Mouse (Mus musculus) MEL (cell line): ENCODE results near the gene Dcdc2a. TPM values are rescaled to one million over a fixed set of nuclear protein-coding genes. Genes with fewer than 3 reads are reported as not detected.

Source experiments
- DNase-seq: peaks from one replicate; pipeline ENCODE4 v3.0.0; 2011; ENCODE audit warnings: low read depth, low spot score
- H3K27ac ChIP-seq: 2 replicates; pipeline ENCODE4 v1.5.1; 2012; ENCODE audit warnings: low read depth, mild to moderate bottlenecking, control low read depth, low read length, moderate library complexity; ENCODE audit not compliant: control insufficient read depth
- H3K27me3 ChIP-seq, 2 experiments: fragments of 150-350 bp in 1 of 2; sonication (generic) in 1 of 2; 2 replicates each; pipeline ENCODE4 v1.6.1; 2012; ENCODE audit warnings: low read length in 2 of 2, mild to moderate bottlenecking in 2 of 2, improper control_type of control experiment in 1 of 2, moderate library complexity in 1 of 2; ENCODE audit not compliant: insufficient read depth in 2 of 2, control insufficient read depth in 1 of 2
- H3K36me3 ChIP-seq, 2 experiments: 2 replicates each; pipeline ENCODE4 v1.6.1; 2012 to 2014; ENCODE audit warnings: low read length in 2 of 2, improper control_type of control experiment in 1 of 2, inconsistent platforms in 1 of 2, mild to moderate bottlenecking in 1 of 2; ENCODE audit not compliant: insufficient read depth in 2 of 2, control insufficient read depth in 1 of 2
- H3K4me1 ChIP-seq, 2 experiments: fragments of 150-350 bp in 1 of 2; sonication (generic) in 1 of 2; 2 replicates each; pipeline ENCODE4 v1.6.1; 2012; ENCODE audit warnings: low read length in 2 of 2, improper control_type of control experiment in 1 of 2, mild to moderate bottlenecking in 1 of 2; ENCODE audit not compliant: insufficient read depth in 2 of 2, control insufficient read depth in 1 of 2
- H3K4me3 ChIP-seq, 2 experiments: fragments of 150-350 bp in 1 of 2; sonication (generic) in 1 of 2; 2 replicates each; pipeline ENCODE4 v1.5.1; 2012; ENCODE audit warnings: low read depth in 2 of 2, low read length in 2 of 2, mild to moderate bottlenecking in 2 of 2, moderate library complexity in 2 of 2, control low read depth in 1 of 2, improper control_type of control experiment in 1 of 2; ENCODE audit not compliant: control insufficient read depth in 1 of 2, insufficient read depth in 1 of 2
- H3K79me2 ChIP-seq: 2 replicates; pipeline ENCODE4 v1.6.1; 2012; ENCODE audit warnings: mild to moderate bottlenecking, low read length, moderate library complexity; ENCODE audit not compliant: control insufficient read depth, poor library complexity, insufficient read depth
- H3K9ac ChIP-seq: 2 replicates; pipeline ENCODE4 v1.6.1; 2012; ENCODE audit warnings: low read depth, mild to moderate bottlenecking, control low read depth, low read length, moderate library complexity; ENCODE audit not compliant: control insufficient read depth, poor library complexity, severe bottlenecking
- H3K9me3 ChIP-seq: fragments of 150-350 bp; sonication (generic); replicated peaks from 2 replicates; pipeline ENCODE4 v1.6.1; 2012; ENCODE audit warnings: mild to moderate bottlenecking, low read length, improper control_type of control experiment, moderate library complexity; ENCODE audit not compliant: insufficient read depth
- CHD1 ChIP-seq: IDR thresholded peaks from 2 replicates; pipeline ENCODE4 v1.6.1; 2012; ENCODE audit warnings: low read depth, mild to moderate bottlenecking, inconsistent platforms, low read length, improper control_type of control experiment
- CTCF ChIP-seq, 3 experiments: IDR thresholded peaks in 2 of 3; conservative IDR thresholded peaks in 1 of 3; 2 replicates each; pipeline ENCODE4 v1.5.1; 2011 to 2012; ENCODE audit warnings: low read length in 3 of 3, low read depth in 2 of 3, mild to moderate bottlenecking in 2 of 3, improper control_type of control experiment in 1 of 3, inconsistent platforms in 1 of 3, mixed read lengths in 1 of 3, moderate library complexity in 1 of 3; ENCODE audit not compliant: control insufficient read depth in 1 of 3, insufficient read depth in 1 of 3, poor library complexity in 1 of 3, severe bottlenecking in 1 of 3
- ELF1 ChIP-seq: IDR thresholded peaks from 2 replicates; pipeline ENCODE4 v1.6.1; 2014; ENCODE audit warnings: low read depth, mild to moderate bottlenecking, inconsistent platforms, low read length, improper control_type of control experiment, moderate library complexity
- EP300 ChIP-seq, 2 experiments: IDR thresholded peaks; 2 replicates each; pipeline ENCODE4 v1.6.1; 2011; ENCODE audit warnings: improper control_type of control experiment in 2 of 2, low read length in 2 of 2, low read depth in 1 of 2, mild to moderate bottlenecking in 1 of 2
- GATA1 ChIP-seq: IDR thresholded peaks from 2 replicates; pipeline ENCODE4 v1.6.1; 2011; ENCODE audit warnings: low read depth, low read length, improper control_type of control experiment
- HCFC1 ChIP-seq: IDR thresholded peaks from 2 replicates; pipeline ENCODE4 v1.6.1; 2012; ENCODE audit warnings: low read depth, mild to moderate bottlenecking, inconsistent platforms, low read length, improper control_type of control experiment, moderate library complexity
- JUND ChIP-seq: IDR thresholded peaks from 2 replicates; pipeline ENCODE4 v1.6.1; 2011; ENCODE audit warnings: low read depth, mild to moderate bottlenecking, improper control_type of control experiment, low read length
- KAT2A ChIP-seq: conservative IDR thresholded peaks from 2 replicates; pipeline ENCODE4 v1.6.1; 2012; ENCODE audit warnings: low read depth, low read length, improper control_type of control experiment, inconsistent platforms
- MAX ChIP-seq: IDR thresholded peaks from 2 replicates; pipeline ENCODE4 v1.6.1; 2011; ENCODE audit warnings: low read length, improper control_type of control experiment
- MAZ ChIP-seq: IDR thresholded peaks from 2 replicates; pipeline ENCODE4 v1.6.1; 2012; ENCODE audit warnings: low read depth, mild to moderate bottlenecking, inconsistent platforms, low read length, improper control_type of control experiment
- MXI1 ChIP-seq: IDR thresholded peaks from 2 replicates; pipeline ENCODE4 v1.6.1; 2011; ENCODE audit warnings: mild to moderate bottlenecking, low read depth, low read length, improper control_type of control experiment
- MYC ChIP-seq: IDR thresholded peaks from 2 replicates; pipeline ENCODE4 v1.6.1; 2011; ENCODE audit warnings: low read depth, mild to moderate bottlenecking, low read length, improper control_type of control experiment, moderate library complexity
- NELFE ChIP-seq: IDR thresholded peaks from 2 replicates; pipeline ENCODE4 v1.6.1; 2011; ENCODE audit warnings: low read depth, low read length, improper control_type of control experiment
- POLR2AphosphoS5 ChIP-seq: IDR thresholded peaks from 2 replicates; pipeline ENCODE4 v1.6.1; 2012; ENCODE audit warnings: low read depth, borderline replicate concordance, mild to moderate bottlenecking, inconsistent platforms, low read length, moderate library complexity, mixed read lengths
- RAD21 ChIP-seq: IDR thresholded peaks from 2 replicates; pipeline ENCODE4 v1.6.1; 2011; ENCODE audit warnings: mild to moderate bottlenecking, low read depth, low read length, improper control_type of control experiment
- SIN3A ChIP-seq: IDR thresholded peaks from 2 replicates; pipeline ENCODE4 v1.6.1; 2012; ENCODE audit warnings: low read length, improper control_type of control experiment, inconsistent platforms
- TAL1 ChIP-seq: IDR thresholded peaks from 2 replicates; pipeline ENCODE4 v1.6.1; 2012; ENCODE audit warnings: mild to moderate bottlenecking, inconsistent platforms, low read length, moderate library complexity, mixed read lengths
- TCF12 ChIP-seq: IDR thresholded peaks from 2 replicates; pipeline ENCODE4 v1.6.1; 2014; ENCODE audit warnings: low read depth, mild to moderate bottlenecking, inconsistent platforms, low read length, improper control_type of control experiment, moderate library complexity
- UBTF ChIP-seq: IDR thresholded peaks from 2 replicates; pipeline ENCODE4 v1.6.1; 2012; ENCODE audit warnings: low read depth, mild to moderate bottlenecking, inconsistent platforms, low read length, improper control_type of control experiment, moderate library complexity, borderline replicate concordance; ENCODE audit not compliant: insufficient read depth
- USF1 ChIP-seq: IDR thresholded peaks from 2 replicates; pipeline ENCODE4 v1.6.1; 2014; ENCODE audit warnings: low read depth, mild to moderate bottlenecking, inconsistent platforms, low read length, improper control_type of control experiment, moderate library complexity
- USF2 ChIP-seq, 2 experiments: IDR thresholded peaks; 2 replicates each; pipeline ENCODE4 v1.6.1; 2011 to 2012; ENCODE audit warnings: improper control_type of control experiment in 2 of 2, low read length in 2 of 2, borderline replicate concordance in 1 of 2, inconsistent platforms in 1 of 2, low read depth in 1 of 2, mild to moderate bottlenecking in 1 of 2; ENCODE audit not compliant: insufficient read depth in 1 of 2
- ZC3H11A ChIP-seq: IDR thresholded peaks from 2 replicates; pipeline ENCODE4 v1.6.1; 2012; ENCODE audit warnings: low read depth, mild to moderate bottlenecking, inconsistent platforms, low read length, improper control_type of control experiment
- ZMIZ1 ChIP-seq: IDR thresholded peaks from 2 replicates; pipeline ENCODE4 v1.6.1; 2012; ENCODE audit warnings: low read depth, mild to moderate bottlenecking, inconsistent platforms, low read length, improper control_type of control experiment, moderate library complexity
- ZNF384 ChIP-seq: IDR thresholded peaks from 2 replicates; pipeline ENCODE4 v1.6.1; 2012; ENCODE audit warnings: low read depth, mild to moderate bottlenecking, inconsistent platforms, low read length, improper control_type of control experiment
- polyA plus RNA-seq, 2 experiments: library from polyadenylated mRNA; stranded (reverse) in 1 of 2; unstranded in 1 of 2; fragments of >175 nt in 1 of 2; fragments of >200 nt in 1 of 2; gene quantifications; 2 replicates each; pipeline versions ENCODE4 v1.2.1 to v1.2.4; 2012; ENCODE audit warnings: low replicate concordance in 2 of 2, low read depth in 1 of 2; ENCODE audit not compliant: insufficient read length in 2 of 2, insufficient read depth in 1 of 2, missing spikeins in 1 of 2
- total RNA-seq: library from RNA; depleted of rRNA; stranded (reverse); fragments of 300-350 nt; gene quantifications from 2 replicates; pipeline ENCODE4 v1.2.3, GENCODE M21; 2012

The Dcdc2a gene
- total and polyA plus RNA-seq, 3 experiments = not detected

DNA sequence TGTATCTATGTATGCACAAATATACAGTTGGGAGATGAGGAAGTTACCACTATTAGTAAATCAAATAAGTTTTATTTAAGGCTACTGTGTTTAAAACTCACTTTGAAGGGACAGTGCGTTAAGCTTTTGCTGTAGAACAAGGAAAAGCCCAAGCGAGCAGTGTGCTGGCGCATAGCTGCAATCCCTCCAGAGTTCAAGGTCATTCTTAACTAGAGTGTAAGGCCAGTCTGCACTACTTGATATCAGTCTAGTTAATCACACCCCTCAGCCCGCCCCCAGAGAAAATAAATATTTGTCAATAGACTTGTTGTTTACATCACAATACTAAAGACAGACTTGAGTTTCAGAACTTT lies 35.3 kb upstream of the Dcdc2a start:
- Histone ChIP-seq H3K27me3 (no peaks in the 10 kb centered on the region), H3K36me3 (peaks cover 2 to 19% of the 10 kb centered on the region in 2 experiments), H3K79me2 (peaks cover 25% of the 10 kb centered on the region), H3K9ac (peak overlapping the region; percentile 87), H3K9me3 (no peaks in the 10 kb centered on the region), H3K4me3 (peak overlapping the region; percentile 63 to 82), H3K27ac (peak overlapping the region; percentile 59), H3K4me1 (peaks cover 3 to 20% of the 10 kb centered on the region in 2 experiments; a peak in 3 of 4 replicates)
- TF ChIP-seq SIN3A (peak; percentile 6; the same call in 1 of the 2 replicates), JUND (no peak), CHD1 (0 out of 2 replicates have a peak, but pooled peaks have one; percentile 61), MYC (0 out of 2 replicates have a peak, but pooled peaks have one; percentile 12)
- no peak for DNase-seq

DNA sequence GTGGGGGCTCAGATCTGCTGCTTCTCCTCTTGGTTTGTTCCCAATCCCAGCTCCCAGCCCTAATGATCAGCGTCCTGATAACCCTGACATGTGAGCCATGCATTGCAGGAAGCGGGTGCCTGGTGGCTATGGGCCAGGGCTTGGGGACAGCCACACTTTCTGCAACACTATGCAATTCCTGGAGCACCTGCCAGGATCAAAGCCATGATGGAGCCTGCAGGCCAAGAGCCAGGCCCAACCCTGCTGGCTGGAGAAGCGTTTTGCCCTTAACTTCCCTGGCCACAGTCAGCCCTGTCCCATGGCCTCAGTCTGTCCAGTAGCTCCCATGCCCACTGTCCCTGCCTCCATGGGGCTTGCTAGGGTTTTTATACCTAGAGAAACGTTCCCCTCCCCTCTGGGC lies 33.4 kb upstream of the Dcdc2a start:
- Histone ChIP-seq H3K9ac (no peak overlapping the region), H3K27ac (no peak overlapping the region), H3K4me1 (peaks cover 3 to 18% of the 10 kb centered on the region in 2 experiments; a peak in 3 of 4 replicates), H3K4me3 (no peak overlapping the region), H3K9me3 (no peaks in the 10 kb centered on the region), H3K27me3 (no peaks in the 10 kb centered on the region), H3K36me3 (peaks cover 0 to 19% of the 10 kb centered on the region in 2 experiments; a peak in 3 of 4 replicates), H3K79me2 (peaks cover 23% of the 10 kb centered on the region)
- DNase-seq = no peak
- TF ChIP-seq ZC3H11A (no peak), EP300 (IDR thresholded peaks at IDR 0.05; ENCODE audit: low read depth in 1 of 2, low read length in 2 of 2) (no peak)

- Histone ChIP-seq H3K27me3 (no peaks in the 10 kb centered on the region), H3K9ac (peak overlapping the region; percentile 24; the same call in 1 of the 2 replicates), H3K27ac (peak overlapping the region; percentile 32), H3K4me1 (peaks cover 3 to 18% of the 10 kb centered on the region in 2 experiments; a peak in 3 of 4 replicates), H3K4me3 (peak overlapping the region in 1 of 2 experiments; percentile 16; a peak in 1 of 4 replicates), H3K79me2 (peaks cover 20% of the 10 kb centered on the region), H3K36me3 (peaks cover 0 to 19% of the 10 kb centered on the region in 2 experiments; a peak in 2 of 4 replicates), H3K9me3 (no peaks in the 10 kb centered on the region)
- DNase-seq = peak; percentile 52
- no peak for TF ChIP-seq KAT2A
- TF ChIP-seq ZC3H11A = no peak
- no peak for TF ChIP-seq JUND
- no peak for TF ChIP-seq TAL1
- no peak for TF ChIP-seq HCFC1
- TF ChIP-seq USF2 (IDR thresholded peaks at IDR 0.05; ENCODE audit: borderline replicate concordance in 1 of 2, insufficient read depth in 1 of 2, low read depth in 1 of 2, low read length in 2 of 2) = no peak
- TF ChIP-seq ZMIZ1 = no peak
- TF ChIP-seq ZNF384 = no peak
- TF ChIP-seq CHD1 = no peak
- no peak for TF ChIP-seq UBTF
- no peak for TF ChIP-seq MXI1
- TF ChIP-seq RAD21 = no peak
- TF ChIP-seq EP300 (IDR thresholded peaks at IDR 0.05; ENCODE audit: low read depth in 1 of 2, low read length in 2 of 2) = 0 out of 4 replicates have a peak, but pooled peaks of 1 of the 2 experiments have one; percentile 18
- TF ChIP-seq TCF12 = no peak
- TF ChIP-seq POLR2AphosphoS5 = no peak
- TF ChIP-seq MAZ = peak; percentile 45; the same call in 1 of the 2 replicates
- TF ChIP-seq MAX = no peak
- no peak for TF ChIP-seq NELFE
- no peak for TF ChIP-seq CTCF (IDR thresholded peaks at IDR 0.05 in 2 of 3, conservative IDR thresholded peaks at IDR 0.05 in 1 of 3; ENCODE audit: control insufficient read depth in 1 of 3, insufficient read depth in 1 of 3, low read depth in 2 of 3, low read length in 3 of 3, poor library complexity in 1 of 3, severe bottlenecking in 1 of 3)
- TF ChIP-seq GATA1 = peak; percentile 53; the same call in 1 of the 2 replicates
- TF ChIP-seq ELF1 = no peak
- TF ChIP-seq USF1 = no peak
- TF ChIP-seq, all 39 proteins: peak for 3
Measured at GRCm38 (mm10) chr13:25023129-25023528, 32.7 kb upstream of the Dcdc2a start.
